Mouse (Mus musculus): ENCODE measurements around the gene Sox18.
A peak's percentile ranks its signal among the peaks of the same experiment; 100 is the strongest.

Sox18 gene

DNA sequence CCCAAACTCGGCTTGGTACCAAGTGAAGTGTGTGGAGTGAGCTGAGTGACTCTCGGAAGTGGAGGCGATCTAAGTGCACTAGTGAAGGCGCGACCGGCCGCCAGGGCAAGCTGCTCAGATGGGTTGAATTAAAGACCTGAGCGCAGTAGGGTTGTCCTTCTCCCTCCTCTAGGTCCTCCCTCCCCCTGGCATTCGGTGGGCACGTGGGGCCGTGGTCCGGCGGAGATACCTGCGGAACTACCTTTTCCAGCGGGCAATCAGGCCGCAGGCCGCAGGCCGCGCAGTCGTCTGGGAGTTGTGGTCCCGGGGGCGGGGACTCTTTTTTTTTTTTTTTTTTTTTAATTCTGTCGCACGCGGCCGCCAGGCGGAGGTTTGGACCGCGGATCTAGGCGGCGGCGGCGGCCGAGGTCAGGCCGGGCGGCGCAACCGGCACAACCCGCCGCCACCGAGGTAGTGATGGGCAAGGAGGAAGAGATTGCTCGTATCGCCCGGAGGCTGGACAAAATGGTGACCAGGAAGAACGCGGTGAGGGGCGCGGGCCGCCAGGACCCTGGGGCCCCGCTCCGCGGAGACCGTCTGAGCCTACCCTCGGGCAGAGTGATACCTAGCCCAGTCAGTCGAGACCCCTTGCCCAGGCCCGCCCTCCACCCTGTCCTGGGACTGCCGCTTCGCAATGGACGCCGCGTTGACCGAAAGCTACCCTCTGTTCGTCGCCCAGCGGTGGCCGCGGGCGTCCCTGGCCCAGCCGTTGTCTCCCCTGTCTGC is 8.7 kb upstream of the Sox18 start, which contains the start of gene Tcea2:
TSS of gene Tcea2 (plus strand) at position 360 of the 765 bp plus-strand sequence.
- DNase-seq = peak; percentile 98

DNA sequence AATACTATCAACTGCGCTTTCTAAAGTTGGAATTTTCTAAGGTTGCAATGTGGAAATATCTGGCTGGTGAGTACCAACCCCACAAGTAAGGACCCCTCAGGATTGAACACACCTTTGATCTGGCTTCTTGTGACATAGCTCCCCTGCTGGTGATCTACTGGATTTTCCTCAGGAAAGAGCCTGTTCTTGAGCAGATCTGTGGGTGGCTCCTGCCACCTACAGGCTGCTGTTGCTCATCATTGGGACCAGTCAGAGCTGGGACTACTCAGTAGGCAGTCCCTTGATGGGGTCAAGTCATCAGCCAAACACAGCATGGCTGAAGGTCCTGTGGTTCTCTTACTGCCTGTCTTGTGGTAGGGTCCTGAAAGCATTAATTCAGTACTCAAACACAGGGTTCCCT is 7.3 kb upstream of the Sox18 start:
- peak; percentile 98 for DNase-seq

DNA sequence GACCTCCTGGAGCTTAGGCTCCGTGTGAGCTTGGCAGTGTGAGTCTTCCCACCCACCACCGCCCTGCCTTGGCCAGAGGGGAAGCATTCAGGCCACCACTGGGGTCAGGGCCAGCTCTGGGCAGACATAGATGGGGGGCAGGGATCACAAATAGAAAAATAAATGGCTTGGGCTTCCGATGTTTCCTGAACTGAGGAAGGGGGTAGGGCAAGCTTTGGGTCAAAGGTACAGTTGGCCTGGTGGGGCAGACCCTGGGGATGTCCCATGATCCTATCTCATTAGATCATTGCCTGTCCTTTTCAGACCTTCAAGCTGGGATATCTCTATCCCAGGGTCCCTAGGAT is 6.3 kb upstream of the Sox18 start:
- peak; percentile 96 for DNase-seq

DNA sequence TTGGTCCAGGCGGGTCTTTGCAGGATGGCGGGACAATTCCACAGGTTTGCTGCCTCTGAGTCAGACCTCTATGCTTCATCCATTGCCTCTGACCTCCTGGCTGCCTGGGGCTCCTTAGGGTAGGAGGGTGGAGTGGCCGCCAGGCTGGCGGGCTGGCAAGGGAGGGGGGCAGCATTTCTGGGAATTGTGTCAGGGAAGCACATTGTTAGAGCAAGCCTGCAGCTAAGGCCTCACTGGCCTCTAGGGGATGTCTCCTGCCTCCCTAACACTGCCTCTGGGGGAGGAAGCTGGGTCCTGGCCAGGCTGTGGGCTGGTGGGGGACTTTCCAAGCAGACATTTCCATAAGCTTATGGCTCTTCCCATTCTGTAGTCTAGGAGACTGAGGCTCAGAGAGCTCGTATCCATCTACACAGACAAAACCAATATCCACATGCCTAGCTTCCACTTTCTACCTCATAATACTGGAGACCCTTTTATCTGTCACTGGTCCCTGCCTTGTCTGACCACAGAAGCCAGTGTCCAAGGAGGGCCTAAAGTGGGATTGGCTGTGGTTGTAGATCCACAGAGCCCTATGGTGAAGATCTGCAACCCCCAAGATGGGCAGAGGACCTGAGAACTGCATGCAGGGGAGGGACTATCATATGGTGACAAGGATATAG is 5.8 kb upstream of the Sox18 start:
- peak; percentile 99 for DNase-seq

DNA sequence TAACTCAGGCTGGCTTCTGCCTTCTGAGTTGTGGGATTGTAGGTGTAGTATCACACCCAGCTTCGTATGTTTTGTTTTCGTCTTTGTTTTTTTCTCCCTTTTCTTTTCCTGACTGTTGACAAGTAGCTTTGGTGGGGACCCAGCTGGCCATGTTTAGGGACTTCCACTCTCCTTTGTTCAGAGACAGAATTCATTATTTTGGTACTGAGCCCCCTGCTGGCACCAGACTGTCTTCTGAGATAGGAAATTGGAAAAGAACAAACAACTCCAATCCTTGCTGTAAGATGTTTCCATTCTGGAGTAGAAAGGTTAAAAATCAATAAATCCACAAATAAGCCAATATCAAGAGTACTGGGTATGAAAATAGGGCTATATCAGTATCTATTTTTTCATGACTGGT is 5.0 kb upstream of the Sox18 start:
- no peak for DNase-seq

DNA sequence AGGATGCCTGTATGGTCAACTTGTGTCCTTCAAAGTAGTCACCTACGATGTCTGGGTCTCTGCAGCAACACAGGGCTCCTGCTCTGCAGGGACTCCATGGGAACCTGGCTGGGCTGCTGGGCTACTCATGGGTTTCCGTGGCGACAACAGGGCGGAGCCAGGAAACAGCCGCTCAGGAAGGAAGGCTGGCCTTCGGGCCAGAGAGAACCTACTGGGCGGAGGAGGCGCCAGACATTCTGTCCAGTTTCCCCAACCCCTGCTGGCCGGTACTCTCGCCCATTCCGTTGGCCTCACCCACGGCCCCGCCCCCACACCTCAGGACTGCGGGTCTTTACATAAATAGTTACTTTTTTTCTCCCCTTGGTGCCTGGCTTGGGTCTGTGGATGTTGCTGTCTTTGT is 4.0 kb upstream of the Sox18 start:
- DNase-seq = peak; percentile 100

DNA sequence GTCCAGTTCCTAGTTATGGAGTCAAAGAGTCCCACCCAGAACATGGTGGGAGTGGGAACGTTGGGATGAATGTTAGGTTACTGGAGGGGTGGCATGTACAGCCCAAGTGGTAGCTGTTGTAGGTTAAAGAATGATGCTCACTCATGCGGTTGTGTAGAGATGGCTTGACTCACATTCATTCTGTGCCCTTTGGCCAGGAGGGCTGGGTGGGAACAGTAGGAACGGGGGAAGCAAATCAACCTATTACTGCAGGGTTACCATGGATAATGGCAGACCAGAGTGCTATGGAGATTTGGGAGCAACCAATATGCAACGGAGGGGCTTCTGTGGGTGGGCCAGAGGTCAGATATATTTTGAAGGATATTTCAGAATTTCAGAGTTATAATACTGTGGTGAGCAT is 3.5 kb upstream of the Sox18 start:
- peak; percentile 92 for DNase-seq

DNA sequence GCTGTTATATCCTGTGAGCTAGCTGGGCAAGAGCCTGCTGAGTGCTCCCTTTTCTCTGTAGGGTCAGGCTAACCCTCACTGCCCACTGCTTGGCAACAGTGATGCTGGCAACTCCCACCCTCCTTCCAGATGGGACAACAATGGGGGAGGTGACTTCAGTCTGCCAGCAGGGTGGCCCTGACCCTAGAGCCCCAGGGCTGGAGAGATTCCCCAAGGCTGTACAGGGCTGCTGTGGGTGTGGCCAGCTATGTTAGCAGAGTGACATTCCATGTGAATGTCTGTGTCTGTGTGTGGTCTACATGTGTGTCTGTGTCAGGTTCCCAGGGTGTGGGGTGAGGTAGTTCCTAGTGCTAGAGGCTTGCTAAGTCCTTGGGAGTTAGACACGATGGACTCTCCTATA is 2.1 kb upstream of the Sox18 start:
- peak; percentile 95 for DNase-seq

DNA sequence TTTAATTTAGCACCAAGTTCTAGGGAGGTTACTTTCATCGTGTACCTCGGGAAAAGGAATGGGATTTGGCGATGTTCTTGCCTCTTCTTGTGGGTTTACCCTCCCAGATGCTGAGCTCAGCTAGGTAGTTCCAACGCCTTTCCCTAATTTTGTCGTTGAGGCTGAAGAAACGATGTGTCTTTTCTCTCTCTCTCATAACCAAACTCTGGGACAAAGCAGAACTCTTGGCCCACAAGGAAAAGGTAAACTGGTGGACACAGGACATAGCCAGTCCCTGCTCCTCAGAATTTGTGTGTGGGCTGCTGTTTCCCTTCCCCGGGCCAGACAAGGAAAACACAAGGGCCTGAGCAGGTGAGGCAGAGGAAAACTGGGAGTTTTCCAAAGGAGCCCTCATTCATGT is 544 bp upstream of the Sox18 start:
- peak; percentile 70 for DNase-seq

DNA sequence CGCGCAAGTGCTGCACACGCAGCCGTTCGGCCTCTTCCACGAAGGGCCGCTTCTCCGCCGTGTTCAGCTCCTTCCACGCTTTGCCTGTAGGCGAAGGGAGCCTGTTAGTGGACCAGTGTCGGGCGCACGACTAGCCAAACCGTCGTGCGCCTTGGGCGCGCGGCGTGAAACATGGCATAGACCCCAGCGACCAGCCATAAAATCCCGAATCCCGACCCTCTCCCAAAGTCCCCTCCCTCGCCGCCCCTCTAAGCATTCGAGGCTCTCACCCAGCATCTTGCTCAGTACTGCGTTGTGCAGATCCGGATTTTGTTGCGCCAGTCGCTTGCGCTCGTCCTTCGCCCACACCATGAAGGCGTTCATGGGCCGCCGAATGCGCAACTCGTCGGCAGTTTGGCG is 528 bp downstream of the Sox18 start:
- peak; percentile 75 for DNase-seq

DNA sequence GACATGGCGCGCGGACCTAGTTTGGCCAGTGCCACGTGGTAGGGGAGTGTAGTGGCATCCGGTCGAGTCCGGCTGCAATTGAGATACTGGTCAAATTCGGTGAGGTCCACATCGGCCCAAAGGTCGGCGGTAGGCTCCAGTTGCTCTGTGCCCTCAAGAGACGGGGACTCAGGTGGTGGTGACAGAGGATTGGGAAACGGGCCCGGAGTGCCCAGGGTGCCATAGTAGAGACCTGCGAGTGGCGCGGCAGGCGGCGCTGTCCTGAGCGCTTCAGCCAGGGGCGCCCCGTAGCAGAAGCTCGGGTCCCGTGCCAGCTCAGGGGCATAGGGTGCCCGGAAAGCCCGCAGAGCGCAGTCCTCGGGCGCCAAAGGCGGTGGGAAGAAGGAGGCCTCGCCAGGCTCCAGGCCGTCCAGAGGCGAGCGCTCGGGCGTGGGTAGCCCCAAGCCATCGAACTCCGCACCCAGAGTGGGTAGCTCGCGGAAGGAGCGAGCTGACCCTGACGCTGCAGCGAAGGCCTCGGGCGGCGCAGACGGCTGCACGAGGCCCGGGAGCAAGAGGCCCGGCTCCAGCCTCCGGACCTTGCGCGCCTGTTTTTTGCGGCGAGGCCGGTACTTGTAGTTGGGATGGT is 1.0 kb downstream of the Sox18 start:
- peak; percentile 95 for DNase-seq

DNA sequence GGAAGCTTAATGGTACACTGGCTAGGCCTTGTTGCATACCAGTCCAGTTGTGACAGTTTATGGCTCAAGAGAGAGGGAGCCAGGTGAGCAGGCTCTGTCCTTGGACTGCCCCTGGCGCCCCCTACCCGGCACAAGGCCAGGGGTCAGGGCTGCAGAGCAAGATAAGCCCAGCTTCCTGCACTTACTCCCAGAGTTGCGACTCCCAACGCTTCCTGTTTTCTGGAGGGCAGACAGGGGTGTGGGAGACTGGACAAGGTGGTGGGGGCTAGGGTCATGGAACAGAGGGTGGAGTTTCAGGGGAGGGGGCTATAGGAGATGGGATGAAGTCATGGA is 8.2 kb downstream of the Sox18 start:
- DNase-seq = peak; percentile 99

DNA sequence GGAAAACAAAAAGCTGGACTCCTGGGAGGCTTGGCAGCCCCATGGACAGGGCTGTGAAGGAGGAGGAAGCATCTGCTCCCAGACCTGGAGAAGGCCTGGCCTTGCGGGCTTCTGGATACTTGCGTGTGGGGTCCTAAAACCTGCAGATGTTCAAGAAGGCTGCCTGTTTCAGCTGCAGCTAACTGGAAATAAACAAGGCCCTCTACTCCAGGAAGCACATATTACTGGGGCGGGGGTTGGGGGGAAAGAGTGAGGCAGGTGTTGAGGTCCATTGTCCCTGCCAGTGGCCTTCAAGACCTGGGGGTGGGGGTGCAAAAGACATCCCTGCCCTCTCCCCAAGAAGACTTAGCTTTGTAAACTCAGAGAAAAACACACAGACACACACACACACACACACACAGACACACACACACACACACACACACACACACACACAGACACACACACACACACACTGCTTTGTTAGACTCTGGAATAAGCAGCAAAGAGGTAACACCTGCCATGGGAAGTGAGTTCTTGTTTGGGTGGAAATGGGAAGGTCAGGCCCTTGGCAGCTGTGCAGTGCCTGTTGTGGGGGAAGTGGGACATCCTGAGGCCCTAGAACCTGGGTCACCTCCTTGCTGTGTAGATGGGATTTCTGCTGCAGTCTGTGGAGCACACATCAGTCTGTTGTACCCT is 8.7 kb downstream of the Sox18 start:
- DNase-seq = peak; percentile 95

DNA sequence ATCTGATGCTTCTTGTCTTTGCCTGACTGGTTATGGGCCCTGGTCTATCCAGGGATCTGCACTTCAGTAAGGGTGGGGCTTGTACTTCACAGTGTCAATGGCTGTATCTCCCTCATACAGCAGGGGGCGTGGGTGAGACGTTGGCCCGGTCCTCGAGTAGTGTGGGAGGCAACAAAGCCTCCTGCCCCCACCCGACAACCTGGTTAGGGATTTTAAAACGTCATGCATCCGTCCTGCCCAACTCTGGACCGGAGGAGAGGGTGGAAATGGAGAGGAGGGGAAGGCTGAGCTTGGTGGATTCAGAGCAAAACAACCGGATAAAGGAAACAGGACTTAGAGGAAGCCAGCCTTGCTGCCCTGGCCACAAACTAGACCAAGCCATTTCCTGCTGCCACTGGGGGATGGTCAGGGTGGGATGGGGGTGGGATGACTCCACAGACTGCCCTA is 11.8 kb downstream of the Sox18 start:
- DNase-seq = peak; percentile 99

DNA sequence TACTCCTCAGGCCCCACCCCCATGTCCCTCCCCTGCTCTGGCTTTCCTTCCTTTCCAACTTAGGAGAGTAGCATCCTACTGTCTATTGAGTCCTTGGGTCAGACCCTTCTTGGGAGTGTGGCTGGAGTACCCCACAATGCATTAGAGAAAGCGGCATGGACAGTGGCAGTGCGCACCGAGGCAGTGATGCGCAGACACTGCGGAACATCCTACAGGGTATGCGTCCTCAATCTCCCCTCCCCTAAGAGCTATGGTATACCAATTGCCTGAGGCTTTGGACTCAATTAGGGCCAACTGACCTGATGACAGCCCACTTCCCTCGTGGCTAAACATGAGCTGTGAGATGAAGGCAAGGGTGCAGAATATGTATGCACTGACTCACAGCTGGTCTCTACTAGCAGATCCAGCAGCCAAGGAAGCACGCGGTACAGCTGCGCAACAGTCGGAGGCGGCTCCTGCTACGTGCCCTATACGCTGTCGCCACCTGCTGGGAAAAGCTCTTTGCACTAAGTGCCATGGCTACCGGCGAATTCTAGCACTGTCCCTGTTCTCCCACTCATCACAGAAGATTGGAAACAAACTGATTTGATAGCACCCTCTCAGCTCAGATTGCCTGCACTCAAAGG is 12.4 kb downstream of the Sox18 start:
- peak; percentile 97 for DNase-seq

DNA sequence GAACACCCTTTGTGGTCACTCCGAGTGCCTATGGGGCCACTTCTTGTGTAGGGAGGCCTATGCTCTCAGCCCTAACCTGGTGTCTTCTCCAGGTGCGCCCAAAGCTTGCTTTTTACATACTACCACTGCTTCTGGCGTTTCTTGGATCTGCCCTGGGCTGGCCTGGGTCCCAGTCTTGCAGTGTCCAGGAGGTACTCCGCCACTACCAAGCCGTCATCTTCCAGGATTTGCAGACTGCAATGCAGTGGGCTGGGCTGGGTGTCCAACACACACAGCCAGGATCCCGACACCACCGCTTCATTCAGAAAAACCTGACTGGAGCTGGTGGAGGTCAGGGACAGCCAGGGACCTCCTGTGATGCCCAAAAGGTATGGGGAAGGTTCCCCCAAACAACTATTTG is 12.9 kb downstream of the Sox18 start:
- peak; percentile 90 for DNase-seq

DNA sequence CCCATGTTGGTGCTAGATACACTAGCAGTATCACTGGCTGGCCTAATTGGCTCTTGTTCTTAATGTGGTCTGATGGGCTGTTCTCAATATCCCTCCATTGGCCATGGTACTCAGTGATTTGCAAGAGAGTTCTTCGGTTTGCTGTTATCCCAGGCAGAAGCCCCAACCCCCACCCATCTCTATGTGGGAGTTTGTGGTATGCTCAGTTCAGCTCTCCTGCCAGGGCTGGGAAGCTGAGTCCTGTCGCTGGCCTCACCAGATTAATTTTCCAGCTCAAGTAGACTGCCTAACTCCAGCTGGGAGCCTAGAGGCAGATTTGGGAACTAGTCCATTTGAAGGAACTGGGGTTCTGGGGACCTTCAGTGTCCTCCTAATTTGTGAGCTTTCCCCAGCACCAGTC is 14.0 kb downstream of the Sox18 start:
- no peak for DNase-seq

DNA sequence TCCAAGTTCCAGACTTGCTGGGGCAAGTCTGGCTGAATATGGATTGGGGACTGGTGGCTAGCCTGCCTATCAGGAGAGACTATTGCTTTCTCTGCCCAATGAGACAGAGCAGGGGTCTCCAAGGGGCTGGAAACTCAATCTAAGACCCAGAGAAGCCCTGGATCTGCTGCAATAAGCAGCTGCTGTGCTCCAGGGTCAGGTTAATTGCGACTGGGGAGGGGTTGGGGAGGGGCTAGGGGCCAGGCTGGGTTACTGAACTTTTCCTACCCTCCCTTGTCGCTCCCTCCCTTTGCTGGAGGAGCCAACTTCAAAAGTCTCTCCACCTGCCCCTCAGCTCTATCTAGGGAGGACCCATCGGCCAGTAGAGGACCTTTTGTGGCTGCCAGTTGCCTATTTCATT is 14.7 kb downstream of the Sox18 start, which contains the start of gene Gm29797:
TSS of gene Gm29797 (plus strand) at position 301 of the 400 bp plus-strand sequence.
- no peak for DNase-seq

DNA sequence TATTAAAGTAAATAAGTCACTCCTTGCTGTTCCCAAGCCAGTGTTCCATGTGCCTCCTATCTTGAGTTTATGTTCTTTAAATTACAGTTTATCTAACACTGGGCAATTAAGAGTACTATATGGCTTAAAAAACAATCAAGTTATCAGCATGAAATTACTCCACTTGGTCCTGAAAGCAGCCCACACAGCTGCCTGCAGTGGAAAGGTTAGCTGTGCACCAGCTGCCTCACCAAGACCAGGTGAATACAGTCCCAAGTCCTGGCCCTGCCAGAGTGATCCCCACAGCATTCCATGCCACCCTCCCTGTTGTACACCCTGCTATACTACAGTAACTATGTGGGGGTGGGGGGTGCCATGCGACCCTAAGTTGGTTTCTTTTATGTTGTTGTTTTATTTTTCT is 17.9 kb downstream of the Sox18 start:
- DNase-seq = no peak

DNA sequence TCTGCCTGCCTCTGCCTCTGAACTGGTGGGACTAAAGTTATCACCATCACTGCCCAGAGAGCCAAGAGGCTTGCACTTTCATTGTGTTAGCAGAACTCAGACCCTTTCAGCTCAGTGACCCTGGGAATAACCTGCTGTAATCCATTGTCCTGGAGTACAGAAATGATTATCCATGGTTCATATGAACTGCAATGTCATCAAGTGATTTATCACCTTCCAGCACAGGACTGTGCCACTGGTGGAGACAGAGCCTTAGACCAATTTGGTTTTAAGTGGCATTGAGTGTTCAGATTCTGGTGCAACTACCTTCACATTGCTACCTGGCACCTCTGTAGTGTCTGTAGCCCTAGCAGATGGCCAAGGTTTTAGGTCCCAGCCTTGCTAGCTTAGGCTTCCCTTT is 18.4 kb downstream of the Sox18 start:
- DNase-seq = no peak

DNA sequence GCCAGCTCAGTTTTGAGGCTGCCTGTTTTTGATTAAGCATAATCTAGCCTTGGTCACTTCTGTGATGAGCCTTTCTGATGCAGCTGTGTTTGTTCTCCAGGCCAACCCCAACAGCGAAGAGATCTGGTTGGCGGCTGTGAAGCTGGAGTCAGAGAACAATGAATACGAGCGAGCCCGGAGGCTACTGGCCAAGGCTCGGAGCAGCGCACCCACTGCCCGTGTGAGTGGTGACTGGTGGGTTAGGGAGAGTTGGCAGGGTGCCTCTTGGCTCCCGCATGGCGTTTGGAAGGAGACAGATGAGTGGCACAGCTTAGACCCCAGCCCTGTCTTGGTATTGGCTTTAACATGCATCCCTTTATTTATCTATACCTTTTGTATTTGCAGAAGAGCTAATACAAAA is 22.5 kb downstream of the Sox18 start:
- no peak for DNase-seq

DNA sequence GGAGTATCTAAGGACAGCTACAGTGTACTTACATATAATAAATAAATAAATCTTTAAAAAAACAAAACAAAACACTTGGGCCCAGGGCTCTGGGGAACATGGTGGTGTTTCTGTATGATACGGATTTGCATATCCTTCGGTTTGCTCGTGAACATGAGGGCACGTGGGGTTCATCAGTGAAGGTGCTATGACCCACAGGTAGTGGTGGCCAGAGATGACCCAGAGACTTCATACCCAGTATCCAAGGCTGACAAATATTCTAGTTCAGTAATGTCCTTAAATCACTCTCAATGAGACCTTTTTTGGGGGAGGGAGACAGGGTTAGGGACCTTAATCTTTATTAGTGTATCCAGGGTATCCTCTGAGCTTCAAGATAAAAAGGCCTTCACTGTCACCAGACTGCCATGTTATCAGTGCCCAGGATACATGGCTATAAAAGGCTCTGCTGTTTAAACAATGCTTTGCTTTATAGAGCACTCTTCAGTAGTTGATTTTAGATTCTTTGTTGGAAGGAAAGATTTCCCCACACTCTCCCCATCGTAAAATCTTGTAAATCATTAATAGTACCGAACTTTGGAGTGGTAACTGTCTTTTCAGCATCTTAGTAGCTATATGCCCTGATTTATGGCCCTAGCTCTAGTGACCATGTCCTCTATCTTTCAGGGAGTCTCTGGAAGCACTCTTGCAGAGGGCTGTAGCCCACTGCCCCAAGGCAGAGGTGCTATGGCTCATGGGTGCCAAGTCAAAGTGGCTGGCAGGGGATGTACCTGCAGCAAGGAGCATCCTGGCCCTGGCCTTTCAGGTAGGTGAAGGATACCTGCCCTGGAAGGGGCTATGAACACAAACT is 24.6 kb downstream of the Sox18 start:
- no peak for DNase-seq
